Mouse (Mus musculus) E14TG2a.4 (cell line): ENCODE results near the gene Krt82.

ENCODE experiments used
- CTCF ChIP-seq: conservative IDR thresholded peaks from 2 replicates; pipeline ENCODE4 v1.5.1; 2014; ENCODE audit warnings: low read length
- NANOG ChIP-seq: IDR thresholded peaks from 2 replicates; pipeline ENCODE4 v1.6.1; 2014; ENCODE audit warnings: borderline replicate concordance, low read length, mixed read lengths
- POU5F1 ChIP-seq: IDR thresholded peaks from 2 replicates; pipeline ENCODE4 v1.6.1; 2014; ENCODE audit warnings: low read length, borderline replicate concordance

- TF ChIP-seq NANOG (no peak), CTCF (peak; percentile 44), POU5F1 (no peak)
Measured at GRCm38 (mm10) chr15:101567780-101568179, 17.3 kb upstream of the Krt82 start.
